Mouse (Mus musculus): ENCODE data around the gene Hnrnpl.

Hnrnpl gene

DNA sequence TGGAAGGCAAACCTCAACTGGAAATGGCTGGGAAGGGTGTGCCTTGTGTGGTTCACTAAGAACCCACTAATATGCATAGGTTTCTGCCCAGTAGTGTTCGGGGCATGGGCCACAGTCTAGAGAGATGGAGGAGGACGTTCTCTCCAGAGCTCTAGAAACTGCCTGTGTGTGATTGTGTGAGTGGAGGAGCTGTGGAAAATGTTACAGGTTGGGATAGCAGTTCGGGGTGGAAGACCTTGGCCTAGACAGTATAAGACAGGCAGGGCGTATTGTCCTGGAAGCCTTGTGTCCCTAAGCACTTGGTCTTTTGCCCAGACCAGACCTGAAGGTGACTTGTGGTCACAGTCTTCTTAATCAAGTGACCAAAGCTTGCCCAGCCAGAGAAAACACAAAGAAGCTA lies 4.1 kb downstream of the Hnrnpl start:
- DNase-seq (ENCODE audit: low spot score in 2 of 2): no peak

DNA sequence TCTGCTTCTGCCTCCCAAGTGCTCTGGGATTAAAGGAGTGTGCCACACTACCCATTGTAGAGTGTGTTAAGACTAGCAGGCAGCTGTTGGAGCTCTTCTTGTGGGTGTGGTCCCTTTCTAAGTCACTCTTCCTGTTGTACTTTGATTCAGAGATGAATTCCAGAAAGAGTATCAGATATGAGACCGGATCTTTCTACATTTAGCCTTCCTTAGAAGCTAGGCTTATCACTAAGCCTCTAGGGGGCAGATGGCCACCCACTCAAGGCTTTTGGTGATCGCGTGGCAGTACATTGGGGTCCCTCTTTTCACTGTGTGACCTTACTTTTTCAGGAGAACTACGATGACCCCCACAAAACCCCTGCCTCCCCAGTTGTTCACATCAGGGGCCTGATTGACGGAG lies 4.6 kb downstream of the Hnrnpl start:
- no peak for DNase-seq (ENCODE audit: low spot score in 2 of 2)

DNA sequence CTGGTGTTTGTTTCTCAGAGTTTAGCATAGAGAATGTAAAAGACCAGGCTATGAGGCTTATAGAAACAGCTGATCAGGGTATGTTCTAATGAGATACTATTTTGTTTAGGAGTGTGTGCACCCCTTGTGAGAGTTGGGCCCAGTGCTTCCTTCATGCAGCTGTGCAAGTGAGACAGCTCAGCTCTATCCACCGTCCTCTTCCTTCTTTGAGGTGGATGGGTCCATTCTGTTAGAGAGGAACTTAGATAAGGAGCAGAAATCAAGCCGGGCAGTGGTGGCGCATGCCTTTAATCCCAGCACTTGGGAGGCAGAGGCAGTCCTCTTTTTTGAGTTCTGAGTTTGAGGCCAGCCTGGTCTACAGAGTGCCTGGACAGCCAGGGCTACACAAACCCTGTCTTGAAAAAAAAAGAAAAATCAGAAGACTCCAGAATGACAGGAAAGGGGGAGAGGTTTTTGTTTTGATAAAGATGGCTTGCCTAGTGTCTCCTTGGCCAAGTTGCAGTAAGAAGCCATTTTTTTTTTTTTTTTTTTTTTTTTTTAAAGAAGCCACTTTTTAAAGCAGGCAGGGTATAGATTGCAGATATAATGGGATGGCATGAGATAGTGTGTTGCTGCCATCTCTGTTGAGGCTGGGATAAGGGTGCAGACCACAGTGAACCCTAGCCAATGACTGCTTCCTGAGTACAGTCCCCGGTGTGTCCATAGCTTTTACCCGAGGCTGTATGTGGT lies 6.1 kb downstream of the Hnrnpl start:
- no peak for DNase-seq (ENCODE audit: low spot score in 2 of 2)

DNA sequence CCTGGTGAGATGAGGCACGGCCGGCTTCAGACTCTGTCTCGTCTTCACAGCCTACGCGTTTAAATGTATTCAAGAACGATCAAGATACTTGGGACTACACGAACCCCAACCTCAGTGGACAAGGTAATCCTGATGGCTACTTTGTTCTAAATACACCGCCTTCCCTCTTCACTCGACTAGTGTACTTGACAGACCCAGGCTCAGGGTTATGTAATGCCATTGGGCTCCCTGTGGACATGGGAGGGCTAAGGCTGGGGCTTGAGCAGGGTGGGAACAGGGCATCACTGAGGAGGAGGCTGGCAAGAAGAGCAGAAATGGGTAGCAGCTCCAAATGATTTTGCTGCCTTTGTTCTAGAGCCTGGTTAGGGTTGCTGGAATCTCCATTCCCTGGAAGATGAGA lies 6.9 kb downstream of the Hnrnpl start:
- DNase-seq (ENCODE audit: low spot score in 2 of 2): no peak

DNA sequence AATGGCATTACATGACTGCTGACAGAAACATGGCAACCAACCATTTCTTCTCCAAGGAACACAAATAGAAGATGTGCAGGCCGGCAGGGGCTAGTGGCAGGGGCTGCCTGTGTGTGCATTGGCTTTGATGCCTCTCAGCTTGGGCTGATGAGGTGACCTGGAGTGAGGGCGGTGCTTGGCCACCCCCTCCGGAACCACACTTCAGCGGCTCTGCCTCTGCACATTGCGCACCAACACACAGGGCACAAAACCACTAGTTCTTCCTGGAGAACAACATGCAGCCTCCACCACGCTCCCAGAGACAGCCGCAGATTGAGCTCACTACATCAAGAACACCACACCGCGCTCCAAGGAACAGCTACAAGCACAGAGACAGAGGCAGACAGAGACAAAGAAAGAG lies 7.9 kb downstream of the Hnrnpl start:
- no peak for DNase-seq (ENCODE audit: low spot score in 2 of 2)

DNA sequence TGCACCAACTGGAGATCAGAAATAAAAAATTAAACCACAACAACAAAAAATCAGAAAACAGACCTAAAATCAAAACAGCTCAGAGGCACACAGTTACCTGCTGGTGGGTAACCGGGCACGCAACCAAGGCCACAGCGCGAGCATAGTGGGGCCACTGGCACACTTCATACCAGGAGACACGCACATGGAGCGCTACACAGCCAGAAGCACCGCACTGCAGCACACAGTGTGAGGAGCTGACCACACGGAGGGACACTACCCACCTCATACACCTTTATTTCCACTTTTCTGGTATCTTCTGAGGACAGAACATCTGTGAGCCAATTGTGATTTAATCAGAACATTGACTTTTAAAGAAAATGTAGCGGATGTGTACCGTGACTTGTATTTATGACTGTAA lies 8.6 kb downstream of the Hnrnpl start:
- DNase-seq (ENCODE audit: low spot score in 2 of 2): no peak

DNA sequence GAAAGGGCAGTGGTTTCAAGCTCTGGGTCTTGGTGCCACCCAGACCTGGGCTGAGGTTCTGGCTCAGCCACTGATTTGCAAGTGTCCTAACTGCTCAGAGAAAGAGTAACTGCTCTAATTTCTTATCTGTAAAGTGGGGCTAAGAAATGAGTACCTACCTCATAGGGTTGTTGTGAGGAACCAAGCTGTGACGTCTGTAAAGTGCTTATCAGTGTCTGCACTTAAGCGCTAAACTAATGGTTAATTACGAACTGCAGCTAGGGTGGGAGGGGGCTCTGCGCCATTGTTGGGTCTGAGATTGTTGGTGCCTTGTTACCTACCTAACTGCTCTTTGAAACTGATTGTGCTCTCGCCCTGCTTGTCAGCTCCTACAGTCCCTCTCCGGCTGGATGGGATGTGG lies 9.2 kb downstream of the Hnrnpl start:
- DNase-seq (ENCODE audit: low spot score in 2 of 2): no peak

DNA sequence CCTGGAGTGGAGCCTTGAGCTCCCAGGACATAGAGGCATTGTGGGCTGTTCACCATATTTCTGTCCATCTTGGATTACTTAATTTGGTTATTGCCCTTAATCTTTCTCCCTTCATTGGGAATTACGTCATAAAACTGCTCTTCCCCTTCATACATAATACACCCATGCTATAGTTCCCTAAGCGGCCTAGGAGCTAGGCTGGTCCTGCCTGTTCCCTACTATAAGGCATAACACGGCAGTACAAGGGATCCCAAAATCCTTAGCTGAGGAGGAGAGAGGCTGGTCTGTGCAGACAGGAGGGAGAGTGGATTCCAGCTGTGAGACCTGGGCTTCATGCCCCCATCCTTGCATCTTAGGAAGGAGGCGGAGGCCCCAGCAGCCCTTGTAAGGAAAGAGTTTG lies 9.6 kb downstream of the Hnrnpl start:
- DNase-seq (ENCODE audit: low spot score in 2 of 2): no peak

DNA sequence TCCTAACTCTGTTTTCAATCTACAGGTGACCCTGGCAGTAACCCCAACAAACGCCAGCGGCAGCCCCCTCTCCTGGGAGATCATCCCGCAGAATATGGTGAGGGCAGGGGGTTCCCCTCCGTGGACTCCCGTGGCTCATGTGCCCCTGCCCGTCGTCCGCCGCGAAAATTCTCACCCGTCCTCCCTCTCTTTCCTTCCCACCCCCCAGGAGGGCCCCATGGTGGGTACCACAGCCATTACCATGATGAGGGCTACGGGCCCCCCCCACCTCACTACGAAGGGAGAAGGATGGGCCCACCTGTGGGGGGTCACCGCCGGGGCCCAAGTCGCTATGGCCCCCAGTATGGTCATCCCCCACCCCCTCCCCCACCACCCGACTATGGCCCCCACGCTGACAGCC lies 10.1 kb downstream of the Hnrnpl start:
- DNase-seq (ENCODE audit: low spot score in 2 of 2): no peak

DNA sequence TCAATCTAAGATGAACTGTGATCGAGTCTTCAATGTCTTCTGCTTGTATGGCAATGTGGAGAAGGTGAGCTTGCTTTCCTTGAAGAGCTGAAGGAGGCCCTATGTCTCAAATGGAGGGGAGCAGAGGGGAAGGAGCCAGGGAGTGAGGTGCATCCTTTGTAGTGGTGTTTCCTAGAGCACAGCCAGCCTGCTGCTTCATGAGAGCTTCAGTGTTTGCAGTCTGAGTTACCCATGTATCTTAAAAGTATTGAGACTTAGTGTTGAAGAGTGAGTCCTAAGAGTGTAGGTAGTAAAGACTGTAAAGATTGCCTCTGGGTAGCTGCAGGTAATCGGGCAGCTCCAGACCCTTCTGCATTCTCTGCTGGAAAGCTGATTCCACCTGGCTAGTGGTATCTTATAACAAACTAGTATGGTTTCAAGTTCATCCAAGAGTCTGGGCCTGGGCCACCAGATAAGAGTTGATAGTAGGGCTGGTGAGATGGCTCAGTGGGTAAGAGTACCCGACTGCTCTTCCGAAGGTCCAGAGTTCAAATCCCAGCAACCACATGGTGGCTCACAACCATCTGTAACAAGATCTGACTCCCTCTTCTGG lies 10.6 kb downstream of the Hnrnpl start:
- DNase-seq (ENCODE audit: low spot score in 2 of 2): no peak

DNA sequence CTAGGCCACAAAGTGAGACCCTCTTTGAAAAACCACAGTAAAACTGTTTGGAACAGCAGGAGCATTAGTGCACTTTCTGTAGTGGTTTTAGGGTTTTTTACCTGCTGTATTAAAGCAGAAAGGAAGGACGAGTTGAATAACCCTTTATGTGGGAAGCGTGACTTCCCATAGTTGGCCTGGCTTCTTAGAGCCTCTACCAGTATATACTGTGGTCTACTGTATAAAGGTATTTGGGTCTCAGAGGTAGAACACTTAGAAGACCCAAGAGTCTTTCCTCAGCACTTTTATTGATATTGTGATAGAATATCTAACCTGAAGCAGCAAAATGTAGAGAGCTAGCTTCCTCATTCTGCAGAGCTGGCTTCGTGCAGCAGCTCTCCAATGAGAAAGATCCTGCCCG lies 11.2 kb downstream of the Hnrnpl start:
- no peak for DNase-seq (ENCODE audit: low spot score in 2 of 2)

DNA sequence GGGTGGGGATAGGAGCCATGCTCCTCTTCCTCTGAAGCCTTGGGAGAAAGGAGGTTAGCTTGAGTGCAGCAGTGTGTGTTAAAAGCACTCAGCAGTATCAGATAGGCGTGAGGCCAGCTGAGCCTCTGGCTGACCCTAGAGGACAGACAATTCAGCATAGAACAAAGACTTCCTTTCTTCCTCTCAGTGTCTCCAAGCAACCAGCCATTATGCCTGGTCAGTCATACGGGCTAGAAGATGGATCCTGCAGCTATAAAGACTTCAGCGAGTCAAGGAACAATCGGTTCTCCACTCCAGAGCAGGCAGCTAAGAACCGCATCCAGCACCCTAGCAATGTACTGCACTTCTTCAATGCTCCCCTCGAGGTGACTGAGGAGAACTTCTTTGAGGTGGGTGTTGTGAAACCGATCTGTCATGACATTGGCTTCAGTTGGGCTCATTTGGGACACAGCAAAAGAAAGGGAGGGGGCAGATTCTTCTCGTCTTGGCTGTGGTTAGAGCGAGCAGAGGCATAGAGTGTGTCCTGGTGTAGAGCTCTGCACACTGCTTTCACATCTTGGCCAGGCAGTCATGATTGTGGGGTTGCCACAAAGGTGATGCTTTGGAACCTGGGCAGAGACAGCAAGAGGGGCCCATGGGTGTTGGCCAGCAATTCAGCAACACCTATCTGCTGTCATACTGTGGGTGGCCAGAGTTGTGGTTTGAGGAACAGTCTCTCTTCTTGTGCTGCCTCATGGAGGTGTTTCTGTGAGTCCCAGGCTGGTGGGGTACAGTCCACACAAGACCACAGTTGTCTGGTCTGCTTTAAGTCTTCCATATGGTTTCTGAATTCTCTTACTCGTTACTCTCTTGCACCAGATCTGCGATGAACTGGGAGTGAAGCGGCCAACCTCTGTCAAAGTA lies 12.3 kb downstream of the Hnrnpl start:
- no peak for DNase-seq (ENCODE audit: low spot score in 2 of 2)

DNA sequence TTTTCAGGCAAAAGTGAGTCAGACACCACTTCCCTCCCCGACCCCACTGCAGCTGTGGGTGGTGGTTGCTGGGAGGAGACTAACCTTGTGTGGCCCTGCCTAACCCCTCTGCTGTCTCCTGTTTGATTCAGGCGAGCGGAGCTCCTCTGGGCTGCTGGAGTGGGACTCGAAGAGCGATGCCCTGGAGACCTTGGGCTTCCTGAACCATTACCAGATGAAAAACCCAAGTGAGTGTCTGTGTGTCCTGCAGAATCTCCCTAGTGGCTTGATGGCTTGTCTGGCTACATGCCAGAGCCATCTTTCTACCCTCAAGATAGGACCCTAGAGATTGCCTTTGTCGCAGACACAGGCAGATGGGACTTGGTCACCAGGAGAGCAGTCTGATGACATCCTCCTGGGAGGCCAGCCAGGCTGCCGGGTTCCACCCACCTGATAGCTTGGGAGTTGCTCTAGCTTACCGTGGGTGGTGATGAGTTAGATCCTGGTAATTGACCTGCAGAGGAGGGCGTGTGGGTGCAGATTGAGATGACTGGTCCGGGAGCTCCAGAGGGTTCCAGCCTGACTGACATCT lies 13.0 kb downstream of the Hnrnpl start:
- DNase-seq (ENCODE audit: low spot score in 2 of 2): peak; percentile 57

DNA sequence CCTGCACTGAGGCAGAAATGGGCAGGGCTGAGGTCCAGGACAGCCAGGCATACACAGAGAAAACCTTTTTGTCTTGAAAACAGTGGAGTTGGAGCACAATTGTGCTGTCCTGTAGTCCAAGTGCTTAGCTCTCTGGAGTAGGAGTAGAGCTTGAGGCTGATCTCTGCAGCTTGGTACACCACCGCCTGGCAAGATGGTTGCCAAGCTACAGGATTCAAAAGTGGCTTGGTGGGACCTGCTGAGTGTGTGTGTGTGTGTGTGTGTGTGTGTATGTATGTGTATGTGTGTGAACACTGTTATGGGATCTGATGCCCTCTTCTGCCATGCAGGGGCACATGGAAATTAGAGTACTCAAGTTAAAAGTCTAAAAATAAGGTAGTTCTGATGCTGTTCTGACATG lies 14.2 kb downstream of the Hnrnpl start:
- DNase-seq (ENCODE audit: low spot score in 2 of 2): no peak

DNA sequence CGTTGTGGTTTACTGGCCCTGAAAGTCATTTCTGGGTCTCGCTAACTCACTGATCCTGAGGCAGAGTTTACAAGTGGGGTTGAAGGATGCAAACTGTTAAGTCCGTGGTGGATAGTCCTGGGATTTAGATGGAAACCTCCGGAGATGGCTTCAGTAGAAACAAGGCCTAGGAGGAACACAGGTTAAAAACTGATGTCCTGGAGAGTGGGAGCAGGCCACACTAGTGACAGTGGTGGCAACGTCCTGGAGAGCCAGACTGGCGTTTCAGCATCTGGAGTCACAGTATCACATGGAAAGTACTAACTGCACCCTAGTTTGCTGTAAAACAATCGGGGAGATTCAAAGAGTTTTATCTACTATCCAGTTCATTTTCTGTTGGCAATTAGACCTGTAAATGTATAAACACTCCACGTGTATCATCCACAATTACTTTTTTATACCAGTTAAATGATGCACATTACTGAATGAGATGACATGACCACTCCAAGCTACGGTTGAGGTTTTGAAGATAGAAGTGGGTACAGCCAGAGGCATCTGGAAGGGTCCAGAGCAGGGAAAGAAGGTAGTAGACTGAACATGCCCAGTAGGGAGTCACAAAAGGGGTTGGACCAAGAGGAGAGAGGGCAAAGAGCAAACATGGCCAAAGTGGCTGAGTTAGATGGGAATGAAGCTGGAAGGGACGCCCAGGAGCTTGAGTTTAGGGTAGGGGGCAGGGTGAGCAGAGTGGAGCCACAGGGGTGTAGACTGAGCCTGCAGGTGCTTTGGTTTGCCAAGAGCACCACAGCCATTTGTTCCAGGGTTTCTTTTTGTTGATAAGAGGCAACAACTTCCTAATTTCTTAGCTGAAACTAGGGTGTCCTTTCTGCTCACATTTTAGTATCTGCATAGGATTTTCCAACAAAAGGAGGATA lies 14.9 kb downstream of the Hnrnpl start:
- DNase-seq (ENCODE audit: low spot score in 2 of 2): no peak

DNA sequence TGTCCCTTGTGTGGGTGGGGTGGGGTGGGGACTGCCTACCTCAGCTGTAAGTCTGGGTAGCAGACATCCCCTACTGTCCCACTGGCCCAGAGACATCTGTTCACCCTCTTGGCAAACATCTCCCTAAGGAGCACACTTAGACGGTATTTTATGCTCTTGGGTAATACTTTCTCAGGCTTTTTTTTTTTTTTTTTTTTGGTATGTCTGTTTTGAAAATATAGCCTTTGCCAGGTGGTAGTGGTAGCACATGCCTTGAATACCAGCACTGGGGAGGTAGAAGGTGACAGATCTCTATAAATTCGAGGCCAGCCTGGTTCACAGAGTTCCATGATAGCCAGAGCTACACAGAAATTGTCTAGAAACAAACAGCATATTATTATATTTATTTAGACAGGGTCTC lies 15.6 kb downstream of the Hnrnpl start:
- DNase-seq (ENCODE audit: low spot score in 2 of 2): no peak

DNA sequence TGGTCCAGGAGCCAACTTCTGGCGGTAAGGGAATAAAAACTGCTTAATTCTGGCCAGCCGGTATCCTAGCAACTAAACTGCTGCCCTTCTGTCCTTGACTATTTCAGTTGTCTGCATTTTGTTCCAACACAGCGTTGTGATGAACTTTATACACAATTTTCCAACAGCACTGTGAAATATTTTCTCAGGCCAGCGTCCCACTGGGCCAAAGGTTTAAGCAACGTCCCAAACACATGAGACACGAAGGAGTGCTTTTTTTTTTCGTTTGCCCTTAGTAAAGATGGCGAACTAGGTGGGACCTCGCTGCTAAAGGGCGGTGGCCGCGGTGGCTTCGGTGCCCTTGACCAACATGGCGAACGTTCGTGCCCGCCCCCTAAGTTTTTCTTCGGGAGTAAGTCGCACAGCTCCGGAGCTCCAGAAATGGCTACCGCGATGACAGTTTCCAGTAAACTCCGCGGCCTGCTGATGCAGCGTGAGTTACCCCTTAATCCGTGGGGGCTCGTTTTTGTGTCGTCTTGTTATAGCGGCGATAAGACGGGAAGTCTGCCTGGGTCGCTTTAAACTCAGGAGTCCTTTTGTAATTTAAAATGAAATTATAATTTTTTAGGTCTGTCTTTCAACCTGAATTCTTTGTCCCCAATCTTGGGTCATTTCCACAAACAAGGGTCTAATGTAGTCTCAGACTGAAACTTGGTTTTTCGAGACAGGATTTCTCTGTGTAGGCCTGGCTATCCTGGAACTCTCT lies 16.8 kb downstream of the Hnrnpl start, which contains the start of gene Ech1:
Gene Ech1, plus strand, starts transcription at position 277 of the 745 bp plus-strand sequence.
- DNase-seq (ENCODE audit: low spot score in 2 of 2): peak; percentile 85 to 89

DNA sequence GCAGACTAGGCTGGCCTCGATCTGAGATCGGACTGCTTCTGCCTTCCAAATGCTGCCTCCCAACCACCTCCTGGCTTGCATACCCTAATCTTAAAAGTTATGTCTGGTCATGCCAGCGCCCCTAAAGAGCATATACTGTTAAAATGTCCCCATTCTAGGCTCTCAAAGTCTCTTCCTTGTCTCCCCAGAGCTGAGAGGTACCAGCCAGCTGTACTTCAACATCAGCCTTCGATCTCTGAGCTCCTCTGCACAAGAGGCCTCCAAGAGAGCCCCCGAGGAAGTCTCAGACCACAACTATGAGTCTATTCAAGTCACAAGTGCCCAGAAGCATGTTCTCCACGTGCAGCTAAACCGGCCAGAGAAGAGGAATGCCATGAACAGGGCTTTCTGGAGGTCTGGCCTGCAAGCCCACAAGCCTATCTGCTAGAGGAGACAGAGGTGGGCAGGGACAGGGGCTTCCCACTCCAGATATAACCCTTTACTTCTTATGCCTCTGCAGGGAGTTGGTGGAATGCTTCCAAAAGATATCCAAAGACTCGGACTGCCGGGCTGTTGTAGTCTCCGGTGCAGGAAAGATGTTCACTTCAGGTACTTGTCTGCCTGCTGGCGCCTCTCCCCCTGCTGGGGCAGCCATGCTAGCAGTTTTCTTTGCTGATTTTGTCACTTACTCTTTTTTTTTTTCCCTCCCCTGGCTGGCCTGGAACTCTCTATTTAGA lies 17.5 kb downstream of the Hnrnpl start:
- DNase-seq (ENCODE audit: low spot score in 2 of 2): no peak

DNA sequence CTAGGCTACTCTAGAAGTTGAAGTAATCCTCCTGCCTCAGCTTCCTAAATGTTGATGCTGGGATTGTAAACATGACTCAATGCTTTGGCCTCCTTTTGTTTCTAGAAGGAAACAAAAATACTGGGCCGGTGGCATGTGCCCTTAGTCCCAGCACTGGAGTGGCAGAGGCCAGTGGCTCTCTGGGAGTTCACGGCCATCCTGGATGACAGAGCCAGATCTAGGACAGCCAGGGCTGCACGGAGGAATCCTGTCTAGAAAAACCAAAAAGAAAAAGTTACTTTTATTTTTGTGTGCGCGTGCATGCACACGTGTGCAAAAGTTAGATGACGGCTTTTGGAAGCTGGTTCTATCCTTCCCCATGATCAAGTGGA lies 18.0 kb downstream of the Hnrnpl start:
- no peak for DNase-seq (ENCODE audit: low spot score in 2 of 2)

DNA sequence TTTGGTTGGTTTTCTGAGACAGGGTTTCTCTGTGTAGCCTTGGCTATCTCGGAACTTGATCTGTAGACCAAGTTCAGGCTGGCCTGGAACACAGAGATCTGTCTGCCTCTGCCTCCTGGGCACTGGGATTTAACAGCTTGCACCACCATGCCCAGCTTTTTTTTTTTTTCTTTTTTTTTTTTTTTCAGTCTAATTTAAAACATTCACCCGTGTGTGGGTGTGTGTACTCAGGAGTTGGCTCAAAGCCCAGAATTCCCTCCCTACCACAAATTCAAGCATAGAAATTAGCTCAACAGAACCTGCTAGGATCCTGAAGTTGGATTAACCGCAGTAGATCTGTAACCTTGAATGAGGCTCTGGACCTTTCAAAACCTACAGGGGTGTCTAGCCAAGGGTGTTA lies 19.0 kb downstream of the Hnrnpl start:
- DNase-seq (ENCODE audit: low spot score in 2 of 2): peak; percentile 49 to 79

All from frontal cortex, postnatal 36 days (tissue).